Mouse (Mus musculus) lung, adult 2 months (tissue): Measurements from ENCODE around the gene Mpv17. TPM values are rescaled to one million over a fixed set of nuclear protein-coding genes. Genes with fewer than 3 reads are reported as not detected.

Experiments
- DNase-seq: peaks from one replicate; pipeline ENCODE4 v3.0.0; 2022
- H3K4me1 ChIP-seq: fragments of 200-500 bp; 2 replicates; pipeline ENCODE4 v1.6.1; 2011; ENCODE audit warnings: low read length; ENCODE audit not compliant: control insufficient read depth, insufficient read depth
- H3K4me3 ChIP-seq: fragments of 200-500 bp; replicated peaks from 2 replicates; pipeline ENCODE3; 2011; ENCODE audit warnings: low read depth, mild to moderate bottlenecking, control low read depth, low read length; ENCODE audit errors: extremely low read depth
- CTCF ChIP-seq: fragments of 200-500 bp; IDR thresholded peaks from 2 replicates; pipeline ENCODE4 v1.5.1; 2011; ENCODE audit warnings: mild to moderate bottlenecking, low read length, control low read depth; ENCODE audit not compliant: insufficient read depth
- POLR2A ChIP-seq: fragments of 200-500 bp; IDR thresholded peaks from 2 replicates; pipeline ENCODE4 v1.6.1; 2011; ENCODE audit warnings: low read depth, mild to moderate bottlenecking, control low read depth, low read length, borderline replicate concordance; ENCODE audit errors: extremely low read depth
- WGBS: fragments of 180-500 bp; shearing (Covaris S2); methylation state at CpG from one replicate; pipeline ENCODE4 v1.1.7; 2018; 5-methylcytosine and 5-hydroxymethylcytosine counted together
- polyA plus RNA-seq: library from polyadenylated mRNA; depleted of rRNA; stranded (reverse); fragments of >200 nt; gene quantifications from 2 replicates; pipeline ENCODE4 v1.2.3, GENCODE M21; 2012

Mpv17 gene
- polyA plus RNA-seq, 1 experiment, result 93.4 TPM

DNA sequence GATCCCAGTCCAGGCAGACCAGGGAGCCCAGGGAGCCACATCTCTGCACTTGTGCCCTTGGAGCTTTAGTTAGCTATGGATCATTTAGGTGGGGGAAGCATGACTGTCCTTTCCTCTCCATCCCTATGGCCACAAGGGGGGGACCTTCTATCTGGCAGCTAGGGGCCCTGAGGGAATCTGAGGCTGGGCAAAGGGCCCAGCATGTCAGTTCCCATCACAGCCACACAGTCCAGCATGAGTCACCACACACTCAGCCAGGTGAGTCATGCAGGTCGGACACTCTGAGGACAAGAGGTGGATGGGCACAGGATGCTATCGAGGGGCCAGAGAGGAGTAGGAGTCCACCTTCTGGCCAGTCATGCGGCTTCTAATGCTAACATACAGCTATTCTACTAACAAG is 2.3 kb downstream of the Mpv17 start:
- TF ChIP-seq POLR2A (no peak), CTCF (no peak)
- no peak for DNase-seq
- 63% methylated on average over 3 of the region's 3 CpGs for WGBS
- Histone ChIP-seq H3K4me3 (no peak overlapping the region), H3K4me1 (peaks cover 8% of the 10 kb centered on the region; the same call in 1 of the 2 replicates)

DNA sequence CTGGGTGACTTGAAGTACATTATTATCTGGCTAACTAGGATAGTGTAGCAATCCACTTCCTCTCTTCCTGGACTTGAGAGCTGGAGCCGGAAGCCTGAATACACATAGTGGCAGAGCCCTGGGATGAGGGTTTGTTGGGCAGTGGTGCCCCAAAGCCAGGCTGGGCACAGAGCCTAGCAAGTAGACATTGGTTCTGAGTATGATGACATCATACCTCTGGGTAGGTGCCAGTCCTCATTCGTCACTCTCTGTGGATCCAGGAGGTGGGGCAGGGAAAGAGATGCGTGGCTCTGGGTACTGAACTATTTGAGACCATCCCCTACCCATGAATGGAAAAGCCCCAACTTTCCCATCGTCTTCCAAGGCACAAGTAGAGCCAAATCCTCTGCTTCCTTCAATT is 4.3 kb downstream of the Mpv17 start:
- TF ChIP-seq CTCF (no peak), POLR2A (no peak)
- peaks cover 8% of the 10 kb centered on the region; the same call in 1 of the 2 replicates for H3K4me1 ChIP-seq
- no peak overlapping the region for H3K4me3 ChIP-seq
- 54% methylated on average over 4 of the region's 4 CpGs for WGBS
- no peak for DNase-seq

DNA sequence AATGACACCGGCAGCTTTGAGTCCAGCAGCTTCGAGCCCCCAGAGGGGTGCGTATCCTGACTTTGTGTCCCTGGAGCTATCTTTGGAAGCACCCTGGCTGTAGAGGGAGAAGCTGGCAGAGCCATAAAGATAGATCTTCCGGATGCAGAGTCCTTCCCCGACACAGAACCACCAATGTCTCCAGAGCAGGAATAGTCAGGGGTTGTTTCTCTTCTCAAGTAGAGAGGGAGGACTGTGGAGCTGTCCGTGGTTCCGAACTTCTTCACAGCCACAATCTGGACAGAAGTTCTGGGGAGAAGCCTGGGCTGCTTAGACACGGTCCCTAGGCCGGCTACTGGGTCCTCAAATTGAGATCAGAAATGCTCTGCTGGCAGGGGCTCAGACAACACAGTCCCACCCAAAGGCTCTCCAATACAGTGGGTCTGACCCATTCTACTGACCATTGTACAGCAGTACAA is 15.1 kb downstream of the Mpv17 start:
- WGBS, result 11% methylated on average over 9 of the region's 9 CpGs
- H3K4me1 ChIP-seq, result peaks cover 4% of the 10 kb centered on the region; the same call in 1 of the 2 replicates
- no peak overlapping the region for H3K4me3 ChIP-seq
- no peak for DNase-seq
- TF ChIP-seq POLR2A, result no peak
- TF ChIP-seq CTCF, result no peak

DNA sequence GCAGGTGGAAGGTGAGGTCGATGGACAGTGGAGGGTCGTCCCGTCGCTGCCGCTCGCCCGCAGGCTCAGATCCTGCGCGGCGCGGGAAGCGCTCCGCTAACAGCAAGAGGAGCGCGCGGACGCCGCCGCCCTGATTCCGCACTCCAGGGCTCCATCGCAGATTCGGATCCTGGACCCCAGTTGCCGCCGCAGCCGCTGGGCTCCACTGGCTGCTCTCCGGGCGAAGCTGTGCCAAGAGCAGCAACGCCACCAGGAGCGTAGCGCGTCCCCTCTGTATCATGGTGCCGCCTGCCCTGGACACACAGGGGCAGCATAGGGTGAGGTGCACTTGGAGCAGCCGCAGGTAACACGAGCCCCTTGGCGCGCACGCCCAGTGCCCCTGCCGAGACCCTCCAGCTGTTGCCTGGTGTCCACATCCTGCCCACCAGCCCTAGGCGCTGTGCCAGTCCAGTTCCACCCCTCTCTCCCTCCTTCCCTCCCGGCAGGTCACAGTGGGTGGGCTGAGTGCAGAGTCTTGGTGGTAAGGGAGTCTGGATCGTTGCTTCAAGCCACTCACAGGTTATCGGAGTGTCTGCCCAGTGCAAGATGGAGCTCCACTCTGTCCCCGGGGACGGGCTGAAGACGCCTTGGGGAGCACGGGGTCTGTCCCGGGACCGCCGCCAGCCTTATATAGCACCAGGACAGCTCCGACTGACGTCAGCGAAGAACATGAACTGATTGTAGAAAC is 15.6 kb downstream of the Mpv17 start, which contains the start of gene Ucn:
Ucn (minus strand) TSS at position 589 of the 727 bp plus-strand sequence.
- WGBS, result 3% methylated on average over 52 of the region's 52 CpGs
- no peak for DNase-seq
- no peak within 1 kb of the TSS for H3K4me3 ChIP-seq

DNA sequence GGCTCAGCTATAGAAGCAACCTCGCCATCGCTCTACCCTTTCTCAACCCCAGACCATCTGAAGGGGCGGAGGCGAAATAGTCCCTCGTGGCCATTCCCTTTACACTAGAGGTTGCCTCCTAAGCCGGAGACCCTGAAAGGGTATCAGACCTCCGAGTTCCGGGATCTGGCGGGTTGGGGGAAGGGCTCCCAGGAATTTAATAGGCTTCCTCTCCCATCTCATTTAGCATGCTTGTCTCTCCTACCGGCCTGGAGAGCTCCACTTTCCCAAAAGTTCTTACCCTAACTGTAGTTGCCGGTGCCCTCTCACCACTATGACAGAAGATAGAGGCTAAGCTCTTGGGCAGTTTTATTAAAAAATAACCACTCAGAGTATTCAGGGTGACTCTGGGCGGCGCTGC is 16.4 kb downstream of the Mpv17 start:
- DNase-seq, result no peak
- WGBS, result 5% methylated on average over 13 of the region's 13 CpGs
- Histone ChIP-seq H3K4me3 (no peak overlapping the region), H3K4me1 (peaks cover 4% of the 10 kb centered on the region; the same call in 1 of the 2 replicates)
- TF ChIP-seq CTCF (no peak), POLR2A (no peak)

More for the DNA sequence above, 15.6 kb downstream of the Mpv17 start, which contains the start of gene Ucn:
- peaks cover 4% of the 10 kb centered on the region; the same call in 1 of the 2 replicates for H3K4me1 ChIP-seq
- no peak for TF ChIP-seq POLR2A
- TF ChIP-seq CTCF, result no peak

DNA sequence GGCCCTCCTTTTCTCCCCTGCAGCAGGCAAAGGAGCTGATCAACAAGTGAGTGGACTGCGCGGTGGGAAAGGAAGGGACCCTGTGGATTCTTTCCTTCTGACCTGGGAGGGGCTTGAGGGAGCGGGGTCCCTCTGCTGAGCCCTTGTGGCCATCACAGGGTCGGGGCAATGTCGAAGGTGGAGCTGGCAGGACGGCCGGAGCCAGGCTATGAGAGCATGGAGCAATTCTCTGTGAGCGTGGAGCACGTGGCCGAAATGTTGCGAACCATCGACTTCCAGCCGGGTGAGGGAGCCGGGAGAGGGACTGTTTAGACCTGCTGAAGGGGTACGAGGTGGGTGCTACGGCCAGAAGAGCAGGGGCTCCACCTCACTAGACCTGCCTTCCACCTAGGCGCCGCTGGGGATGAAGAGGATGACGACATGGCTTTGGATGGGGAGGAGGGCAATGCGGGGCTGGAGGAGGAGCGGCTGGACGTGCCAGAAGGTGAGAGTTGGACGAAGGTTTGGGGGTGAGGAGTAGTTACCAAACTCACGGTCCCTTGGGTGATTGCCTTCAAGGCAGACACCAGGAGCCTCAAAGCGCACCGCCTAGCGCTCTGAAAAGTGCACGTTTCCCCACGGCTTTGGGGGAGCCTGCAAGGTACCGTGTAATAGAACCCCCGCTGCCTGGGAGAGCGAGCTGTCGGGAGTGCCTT is 17.2 kb downstream of the Mpv17 start:
- no peak overlapping the region for H3K4me3 ChIP-seq
- peaks cover 4% of the 10 kb centered on the region; the same call in 1 of the 2 replicates for H3K4me1 ChIP-seq
- 4% methylated on average over 33 of the region's 33 CpGs for WGBS
- DNase-seq, result no peak
- TF ChIP-seq CTCF, result no peak
- no peak for TF ChIP-seq POLR2A

DNA sequence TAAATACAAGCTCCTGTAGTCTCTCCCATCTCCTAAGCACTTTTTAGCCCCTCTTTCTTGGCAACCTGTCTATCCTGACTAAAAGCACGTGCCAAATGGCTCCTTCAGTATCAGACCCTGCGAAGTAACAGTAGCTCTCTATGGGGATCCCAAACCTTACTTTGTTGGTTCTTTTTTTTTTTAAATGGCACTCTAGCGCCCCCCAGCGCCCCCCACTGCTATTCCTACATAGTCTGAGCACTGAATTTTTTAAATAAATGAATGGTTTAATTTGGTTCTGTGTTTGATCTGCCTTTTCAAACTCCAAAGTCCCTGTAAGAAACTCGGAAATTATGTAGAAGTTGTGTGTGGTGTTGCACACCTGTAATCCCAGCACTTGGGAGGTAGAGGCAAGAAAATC is 28.0 kb downstream of the Mpv17 start:
- Histone ChIP-seq H3K4me1 (no peaks in the 10 kb centered on the region), H3K4me3 (no peak overlapping the region)
- 37% methylated on average over 5 of the region's 5 CpGs for WGBS
- no peak for TF ChIP-seq CTCF
- TF ChIP-seq POLR2A, result no peak
- DNase-seq, result no peak

DNA sequence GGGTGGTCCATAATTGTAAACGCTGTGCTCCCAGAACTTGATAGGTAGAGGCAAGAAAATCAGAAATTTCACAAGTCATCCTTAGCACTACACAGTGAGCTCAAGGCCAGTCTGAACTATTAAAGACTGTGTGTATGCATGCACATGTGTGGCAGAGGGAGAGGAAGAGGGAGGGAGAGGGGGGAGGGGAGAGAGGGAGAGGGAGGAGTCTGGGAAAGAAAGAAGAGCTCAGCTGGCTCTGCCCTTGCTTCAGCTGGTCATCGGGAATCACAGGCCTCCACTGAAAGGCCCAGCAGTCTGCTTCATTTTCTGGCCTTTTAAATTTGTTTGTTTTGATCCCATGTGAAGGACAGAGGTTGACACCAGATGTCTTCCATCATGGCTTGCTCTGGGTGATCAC is 30.6 kb downstream of the Mpv17 start:
- 46% methylated on average over 2 of the region's 2 CpGs for WGBS
- no peaks in the 10 kb centered on the region for H3K4me1 ChIP-seq
- no peak for DNase-seq
- no peak for TF ChIP-seq POLR2A
- TF ChIP-seq CTCF, result no peak
- H3K4me3 ChIP-seq, result no peak overlapping the region

DNA sequence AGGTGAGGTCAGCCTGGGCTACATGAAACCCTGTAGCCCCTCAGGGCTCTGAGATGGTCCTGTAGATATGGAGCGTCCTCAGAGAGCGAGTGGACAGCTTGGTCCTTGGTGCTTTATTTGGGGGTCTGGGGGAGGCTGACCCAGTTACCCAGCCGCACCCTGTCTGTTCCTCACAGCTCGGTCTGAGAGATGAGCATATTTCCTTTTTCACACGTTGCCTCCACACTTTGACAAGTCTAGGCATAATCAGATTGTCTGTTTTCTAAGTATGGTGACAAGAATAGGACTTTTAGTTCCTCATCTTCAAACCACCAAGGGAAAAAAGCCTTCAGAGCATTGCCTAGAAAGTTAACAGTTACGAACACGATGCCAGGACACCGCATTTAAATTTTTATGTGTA is 32.9 kb downstream of the Mpv17 start:
- TF ChIP-seq CTCF (no peak), POLR2A (no peak)
- H3K4me3 ChIP-seq, result no peak overlapping the region
- no peak for DNase-seq
- H3K4me1 ChIP-seq, result no peaks in the 10 kb centered on the region
- WGBS, result 68% methylated on average over 8 of the region's 8 CpGs

DNA sequence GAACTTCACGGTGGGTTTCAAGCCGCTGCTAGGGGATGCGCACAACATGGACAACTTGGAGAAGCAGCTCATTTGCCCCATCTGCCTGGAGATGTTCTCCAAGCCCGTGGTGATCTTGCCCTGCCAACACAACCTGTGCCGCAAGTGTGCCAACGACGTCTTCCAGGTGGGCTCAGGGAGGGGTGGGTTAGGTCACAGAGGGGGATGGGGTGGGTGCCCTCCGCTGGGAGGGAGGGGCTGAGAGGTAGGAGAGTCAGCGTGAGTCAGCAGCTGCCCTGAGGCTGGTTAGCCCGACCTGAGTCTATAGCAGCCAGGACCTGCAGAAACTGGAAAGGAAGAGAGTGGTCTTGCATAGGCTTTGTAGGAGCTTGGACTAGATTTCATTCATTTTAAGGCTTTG is 37.1 kb downstream of the Mpv17 start:
- DNase-seq, result no peak
- no peak overlapping the region for H3K4me3 ChIP-seq
- WGBS, result 25% methylated on average over 10 of the region's 10 CpGs
- no peaks in the 10 kb centered on the region for H3K4me1 ChIP-seq
- TF ChIP-seq CTCF, result no peak
- TF ChIP-seq POLR2A, result no peak
